Mouse (Mus musculus) heart, embryonic 12.5 days (tissue): ENCODE data around the gene Tmie. TPM values are rescaled to one million over a fixed set of nuclear protein-coding genes. Genes with fewer than 3 reads are reported as not detected.

Experiments
- ATAC-seq: fragments of 200-750 bp; cut with Nextera tagmentation; 2 replicates; pipeline ENCODE4 v1.8.0; 2017; ENCODE audit warnings: moderate TSS enrichment, moderate library complexity; ENCODE audit not compliant: insufficient number of reproducible peaks, low FRiP score
- H3K27ac ChIP-seq: fragments of 300-500 bp; sonication (generic); 2 replicates; pipeline ENCODE4 v1.5.1; 2016; ENCODE audit warnings: mild to moderate bottlenecking, moderate library complexity; ENCODE audit not compliant: poor library complexity, severe bottlenecking
- H3K27me3 ChIP-seq: fragments of 300-500 bp; sonication (generic); replicated peaks from 2 replicates; pipeline ENCODE4 v1.6.1; 2016; ENCODE audit warnings: mild to moderate bottlenecking, moderate library complexity
- H3K36me3 ChIP-seq: fragments of 300-500 bp; sonication (generic); 2 replicates; pipeline ENCODE4 v1.6.1; 2016; ENCODE audit warnings: mild to moderate bottlenecking, moderate library complexity
- H3K4me1 ChIP-seq: fragments of 300-500 bp; sonication (generic); replicated peaks from 2 replicates; pipeline ENCODE4 v1.6.1; 2016; ENCODE audit warnings: mild to moderate bottlenecking
- H3K4me2 ChIP-seq: fragments of 300-500 bp; sonication (generic); 2 replicates; pipeline ENCODE4 v1.6.1; 2016; ENCODE audit warnings: mild to moderate bottlenecking, moderate library complexity
- H3K4me3 ChIP-seq: fragments of 300-500 bp; sonication (generic); 2 replicates; pipeline ENCODE4 v1.5.1; 2016; ENCODE audit warnings: mild to moderate bottlenecking
- H3K9ac ChIP-seq: fragments of 300-500 bp; sonication (generic); 2 replicates; pipeline ENCODE4 v1.6.1; 2016; ENCODE audit warnings: mild to moderate bottlenecking, moderate library complexity
- H3K9me3 ChIP-seq: fragments of 300-500 bp; sonication (generic); replicated peaks from 2 replicates; pipeline ENCODE4 v1.6.1; 2016; ENCODE audit warnings: mild to moderate bottlenecking, moderate library complexity
- WGBS: fragments of 180-500 bp; shearing (Covaris S2); methylation state at CpG from one replicate; pipeline ENCODE4 v1.1.7; 2016; 5-methylcytosine and 5-hydroxymethylcytosine counted together
- polyA plus RNA-seq: library from polyadenylated mRNA; unstranded; fragments of >200 nt; fragmentation: Nextera tagmentation; extraction: Ambion mirVana; gene quantifications from 2 replicates; pipeline ENCODE4 v1.2.1, GENCODE M21; 2016

Gene Tmie
- polyA plus RNA-seq, 1 experiment from 2014 or later, result 0.65 TPM

DNA sequence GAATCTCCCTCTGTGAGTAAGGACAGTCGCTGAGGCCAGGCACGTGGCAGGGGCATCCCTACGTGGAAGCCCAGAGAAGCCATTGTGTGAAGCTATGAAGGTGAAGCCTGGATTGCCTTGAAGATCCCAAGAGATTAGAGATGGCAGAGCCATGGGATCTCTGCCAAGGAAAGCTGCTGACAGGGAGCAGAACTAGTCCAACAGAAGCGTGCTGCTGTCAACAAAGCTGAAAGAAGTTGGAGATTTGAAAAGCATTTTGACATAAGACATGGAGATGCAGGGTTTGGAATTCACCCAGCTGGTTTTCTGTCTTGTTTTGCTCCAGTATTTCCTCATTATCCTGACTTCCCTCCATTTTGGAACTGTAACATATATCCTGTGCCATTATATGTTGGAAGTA is 22.4 kb upstream of the Tmie start:
- Histone ChIP-seq H3K4me3 (no peak overlapping the region), H3K9me3 (peaks cover 2% of the 10 kb centered on the region; the same call in 1 of the 2 replicates), H3K4me2 (no peak overlapping the region), H3K27ac (no peak overlapping the region), H3K4me1 (peaks cover 4% of the 10 kb centered on the region; the same call in 1 of the 2 replicates), H3K27me3 (peaks cover 9% of the 10 kb centered on the region), H3K36me3 (no peaks in the 10 kb centered on the region), H3K9ac (no peak overlapping the region)
- whole genome bisulfite sequencing, result 59% methylated on average over 4 of the region's 4 CpGs
- no peak for ATAC-seq

DNA sequence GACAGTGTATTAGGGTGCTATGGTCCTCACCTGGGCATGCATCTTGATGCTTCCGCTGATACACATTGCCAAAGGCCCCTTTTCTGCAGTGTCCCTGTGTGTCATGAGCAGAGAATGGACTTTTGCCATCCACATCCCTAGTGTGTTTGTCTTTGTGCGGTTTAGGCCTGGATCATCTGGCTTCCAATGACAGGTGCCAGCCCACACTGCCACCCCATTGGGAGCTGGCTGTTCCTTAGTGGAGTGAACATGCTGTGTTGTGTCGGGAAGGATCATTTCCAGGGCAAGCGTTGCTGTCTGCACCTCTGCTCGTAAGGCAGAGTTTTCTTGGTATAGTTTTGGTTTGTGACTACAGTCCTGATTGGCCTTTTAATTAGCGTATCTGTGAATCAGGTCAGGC is 21.3 kb upstream of the Tmie start:
- Histone ChIP-seq H3K27ac (no peak overlapping the region), H3K9me3 (no peaks in the 10 kb centered on the region), H3K4me3 (no peak overlapping the region), H3K9ac (no peak overlapping the region), H3K36me3 (no peaks in the 10 kb centered on the region), H3K4me1 (peaks cover 8% of the 10 kb centered on the region), H3K27me3 (peaks cover 9% of the 10 kb centered on the region), H3K4me2 (no peak overlapping the region)
- 85% methylated on average over 6 of the region's 6 CpGs for WGBS
- ATAC-seq, result no peak

GRCm38 (mm10) chr9:110899451-110900008 is 19.6 kb upstream of the Tmie start:
- WGBS, result 36% methylated on average over 10 of the region's 10 CpGs
- Histone ChIP-seq H3K36me3 (no peaks in the 10 kb centered on the region), H3K27ac (no peak overlapping the region), H3K4me2 (no peak overlapping the region), H3K4me3 (no peak overlapping the region), H3K27me3 (peaks cover 21% of the 10 kb centered on the region), H3K9ac (no peak overlapping the region), H3K4me1 (peaks cover 8% of the 10 kb centered on the region), H3K9me3 (no peaks in the 10 kb centered on the region)
- no peak for ATAC-seq

DNA sequence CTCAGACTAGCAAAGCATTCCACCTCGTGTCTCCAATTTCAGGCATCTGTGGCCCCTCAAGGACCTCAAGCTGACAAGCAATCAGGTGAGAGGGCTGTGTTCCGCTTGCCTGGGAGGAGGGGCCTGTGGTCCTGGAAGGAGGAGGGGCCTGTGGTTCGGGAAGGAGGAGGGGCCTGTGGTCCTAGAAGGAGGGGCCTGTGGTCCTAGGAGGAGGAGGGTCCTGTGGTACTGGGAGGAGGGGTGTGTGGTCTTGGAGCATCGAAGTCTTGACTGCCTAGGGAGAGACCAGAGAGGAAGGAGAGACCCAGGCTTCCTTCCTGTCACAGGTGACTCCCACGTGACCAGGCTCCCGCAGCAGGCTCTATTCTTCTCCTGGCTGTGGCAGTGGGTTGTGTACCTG is 16.7 kb upstream of the Tmie start:
- Histone ChIP-seq H3K4me3 (no peak overlapping the region), H3K4me1 (peaks cover 8% of the 10 kb centered on the region), H3K27ac (no peak overlapping the region), H3K9ac (no peak overlapping the region), H3K27me3 (peaks cover 30% of the 10 kb centered on the region), H3K4me2 (peak overlapping the region; percentile 38), H3K36me3 (no peaks in the 10 kb centered on the region), H3K9me3 (no peaks in the 10 kb centered on the region)
- ATAC-seq, result no peak
- WGBS, result 13% methylated on average over 6 of the region's 6 CpGs

DNA sequence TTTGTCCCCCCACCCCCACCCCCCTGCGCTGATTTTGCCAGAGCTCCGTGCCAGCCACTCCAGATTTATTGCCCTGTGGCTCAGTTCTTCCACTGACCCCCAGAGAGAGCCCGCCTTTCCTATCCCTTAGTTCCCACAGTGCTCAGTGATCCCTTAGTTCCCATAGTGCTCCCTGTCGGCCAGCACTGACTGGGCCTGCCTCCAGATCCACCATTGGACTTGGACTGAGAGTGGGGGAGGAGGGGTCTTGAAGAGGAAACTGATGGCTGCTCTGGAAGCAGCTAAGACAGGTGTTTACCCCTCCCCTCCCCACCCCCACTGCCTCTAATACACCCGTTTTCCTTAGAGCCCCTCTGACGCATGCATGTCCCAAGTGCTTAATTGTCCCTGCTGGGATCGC is 16.1 kb upstream of the Tmie start:
- Histone ChIP-seq H3K9ac (no peak overlapping the region), H3K27ac (no peak overlapping the region), H3K27me3 (peaks cover 30% of the 10 kb centered on the region), H3K4me3 (no peak overlapping the region), H3K9me3 (no peaks in the 10 kb centered on the region), H3K4me2 (peak overlapping the region; percentile 38), H3K36me3 (no peaks in the 10 kb centered on the region), H3K4me1 (peaks cover 14% of the 10 kb centered on the region)
- 22% methylated on average over 7 of the region's 7 CpGs for WGBS
- ATAC-seq, result no peak

GRCm38 (mm10) chr9:110895507-110895906 is 15.6 kb upstream of the Tmie start:
- WGBS, result 57% methylated on average over 5 of the region's 5 CpGs
- no peaks in the 10 kb centered on the region for H3K9me3 ChIP-seq
- ATAC-seq, result no peak

GRCm38 (mm10) chr9:110893429-110893828 is 13.5 kb upstream of the Tmie start:
- Histone ChIP-seq H3K9ac (no peak overlapping the region), H3K4me1 (peaks cover 20% of the 10 kb centered on the region), H3K27me3 (peaks cover 47% of the 10 kb centered on the region), H3K36me3 (no peaks in the 10 kb centered on the region), H3K9me3 (no peaks in the 10 kb centered on the region), H3K27ac (no peak overlapping the region), H3K4me2 (no peak overlapping the region), H3K4me3 (no peak overlapping the region)
- 57% methylated on average over 10 of the region's 10 CpGs for WGBS
- ATAC-seq, result no peak

More at GRCm38 (mm10) chr9:110895507-110895906, 15.6 kb upstream of the Tmie start:
- Histone ChIP-seq H3K9ac (no peak overlapping the region), H3K4me2 (no peak overlapping the region), H3K36me3 (no peaks in the 10 kb centered on the region), H3K27me3 (peaks cover 33% of the 10 kb centered on the region), H3K4me3 (no peak overlapping the region), H3K4me1 (peaks cover 17% of the 10 kb centered on the region), H3K27ac (no peak overlapping the region)

DNA sequence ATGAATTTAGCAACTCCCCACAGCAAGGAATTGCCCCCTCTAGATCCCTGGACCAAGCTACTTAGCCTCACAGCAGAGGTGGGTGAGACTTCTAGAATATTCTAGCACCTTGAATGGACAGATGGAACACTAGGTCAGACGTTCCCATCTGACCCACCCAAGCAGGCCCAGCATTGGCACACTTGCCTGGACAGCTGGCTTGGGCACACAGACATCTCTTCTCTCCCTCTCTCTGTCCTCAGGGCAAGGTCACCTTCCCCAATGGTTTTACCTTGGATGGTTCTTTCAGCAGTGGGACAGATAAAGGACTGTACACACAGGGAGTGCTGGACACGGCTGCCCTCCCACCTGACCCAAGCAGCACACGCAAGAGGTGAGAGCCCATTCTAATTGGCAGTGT is 12.6 kb upstream of the Tmie start:
- H3K9me3 ChIP-seq, result no peaks in the 10 kb centered on the region
- no peak overlapping the region for H3K27ac ChIP-seq
- 78% methylated on average over 3 of the region's 3 CpGs for WGBS
- H3K9ac ChIP-seq, result no peak overlapping the region
- peaks cover 39% of the 10 kb centered on the region for H3K27me3 ChIP-seq
- no peak overlapping the region for H3K4me3 ChIP-seq
- peaks cover 20% of the 10 kb centered on the region for H3K4me1 ChIP-seq
- H3K36me3 ChIP-seq, result no peaks in the 10 kb centered on the region
- H3K4me2 ChIP-seq, result no peak overlapping the region
- ATAC-seq, result no peak

GRCm38 (mm10) chr9:110891077-110891828 is 11.3 kb upstream of the Tmie start:
- Histone ChIP-seq H3K27me3 (peaks cover 45% of the 10 kb centered on the region), H3K9me3 (no peaks in the 10 kb centered on the region)
- 64% methylated on average over 12 of the region's 12 CpGs for WGBS

GRCm38 (mm10) chr9:110890026-110890783 is 10.3 kb upstream of the Tmie start:
- no peak overlapping the region for H3K4me2 ChIP-seq
- H3K9ac ChIP-seq, result no peak overlapping the region
- 14% methylated on average over 21 of the region's 21 CpGs for WGBS
- no peaks in the 10 kb centered on the region for H3K36me3 ChIP-seq
- peaks cover 16% of the 10 kb centered on the region for H3K4me1 ChIP-seq
- peaks cover 43% of the 10 kb centered on the region for H3K27me3 ChIP-seq
- H3K27ac ChIP-seq, result no peak overlapping the region
- no peak overlapping the region for H3K4me3 ChIP-seq
- H3K9me3 ChIP-seq, result no peaks in the 10 kb centered on the region
- no peak for ATAC-seq

More at GRCm38 (mm10) chr9:110891077-110891828, 11.3 kb upstream of the Tmie start:
- H3K9ac ChIP-seq, result no peak overlapping the region
- no peak overlapping the region for H3K4me3 ChIP-seq
- no peak for ATAC-seq
- H3K36me3 ChIP-seq, result no peaks in the 10 kb centered on the region
- H3K4me2 ChIP-seq, result no peak overlapping the region
- H3K27ac ChIP-seq, result no peak overlapping the region
- peaks cover 17% of the 10 kb centered on the region for H3K4me1 ChIP-seq

- no peaks in the 10 kb centered on the region for H3K36me3 ChIP-seq
- no peak for ATAC-seq
- no peaks in the 10 kb centered on the region for H3K9me3 ChIP-seq
- no peak overlapping the region for H3K4me2 ChIP-seq
- no peak overlapping the region for H3K27ac ChIP-seq
- peaks cover 43% of the 10 kb centered on the region for H3K27me3 ChIP-seq
- no peak overlapping the region for H3K4me3 ChIP-seq
- WGBS, result 88% methylated on average over 14 of the region's 14 CpGs
- peaks cover 16% of the 10 kb centered on the region for H3K4me1 ChIP-seq
- no peak overlapping the region for H3K9ac ChIP-seq
These were observed 9.0 kb upstream of the Tmie start for GRCm38 (mm10) chr9:110888935-110889334.
